Mouse (Mus musculus): Measurements from ENCODE around the gene Ppp1r12b. TPM values are rescaled to one million over a fixed set of nuclear protein-coding genes. Genes with fewer than 3 reads are reported as not detected.

Ppp1r12b gene
- polyA plus RNA-seq, 1 experiment from 2014 or later: 5.4 TPM

GRCm38 (mm10) chr1:134712781-134713299 lies 242.9 kb downstream of the Ppp1r12b start:
- Histone ChIP-seq H3K4me2 (replicated peaks; ENCODE audit: low read depth, low read length) (no peak overlapping the region), H3K27ac (ENCODE audit: low read length) (no peak overlapping the region), H3K4me1 (ENCODE audit: insufficient read depth, low read length) (peaks cover 45% of the 10 kb centered on the region), H3K36me3 (ENCODE audit: insufficient read depth, low read length) (no peaks in the 10 kb centered on the region), H3K27me3 (ENCODE audit: insufficient read depth, low read length) (peaks cover 3% of the 10 kb centered on the region; the same call in 1 of the 2 replicates), H3K4me3 (ENCODE audit: low read length) (no peak overlapping the region), H3K9ac (replicated peaks; ENCODE audit: low read length) (no peak overlapping the region), H3K9me3 (ENCODE audit: low read length) (no peaks in the 10 kb centered on the region)
- WGBS: 80% methylated on average over 9 of the region's 9 CpGs
- no peak for ATAC-seq (ENCODE audit: low FRiP score, low TSS enrichment)

GRCm38 (mm10) chr1:134711653-134712052 lies 244.1 kb downstream of the Ppp1r12b start:
- H3K4me3 ChIP-seq (ENCODE audit: low read length): no peak overlapping the region
- H3K4me2 ChIP-seq (replicated peaks; ENCODE audit: low read depth, low read length): no peak overlapping the region
- H3K9ac ChIP-seq (replicated peaks; ENCODE audit: low read length): no peak overlapping the region
- H3K36me3 ChIP-seq (ENCODE audit: insufficient read depth, low read length): no peaks in the 10 kb centered on the region
- H3K27ac ChIP-seq (ENCODE audit: low read length): no peak overlapping the region
- H3K9me3 ChIP-seq (ENCODE audit: low read length): no peaks in the 10 kb centered on the region
- no peak for ATAC-seq (ENCODE audit: low FRiP score, low TSS enrichment)
- H3K27me3 ChIP-seq (ENCODE audit: insufficient read depth, low read length): peaks cover 3% of the 10 kb centered on the region; the same call in 1 of the 2 replicates
- WGBS: 59% methylated on average over 5 of the region's 5 CpGs
- H3K4me1 ChIP-seq (ENCODE audit: insufficient read depth, low read length): peaks cover 45% of the 10 kb centered on the region

- no peaks in the 10 kb centered on the region for H3K9me3 ChIP-seq (ENCODE audit: low read length)
- H3K27me3 ChIP-seq (ENCODE audit: insufficient read depth, low read length): peaks cover 3% of the 10 kb centered on the region; the same call in 1 of the 2 replicates
- no peak for ATAC-seq (ENCODE audit: low FRiP score, low TSS enrichment)
- H3K4me2 ChIP-seq (replicated peaks; ENCODE audit: low read depth, low read length): no peak overlapping the region
- no peak overlapping the region for H3K4me3 ChIP-seq (ENCODE audit: low read length)
- peak overlapping the region; percentile 11; the same call in 1 of the 2 replicates for H3K27ac ChIP-seq (ENCODE audit: low read length)
- no peaks in the 10 kb centered on the region for H3K36me3 ChIP-seq (ENCODE audit: insufficient read depth, low read length)
- peaks cover 45% of the 10 kb centered on the region for H3K4me1 ChIP-seq (ENCODE audit: insufficient read depth, low read length)
- no peak overlapping the region for H3K9ac ChIP-seq (replicated peaks; ENCODE audit: low read length)
- WGBS: 53% methylated on average over 7 of the region's 7 CpGs
These were observed 244.7 kb downstream of the Ppp1r12b start for GRCm38 (mm10) chr1:134711061-134711460.

GRCm38 (mm10) chr1:134709411-134710306 lies 246.1 kb downstream of the Ppp1r12b start:
- Histone ChIP-seq H3K36me3 (ENCODE audit: insufficient read depth, low read length) (no peaks in the 10 kb centered on the region), H3K9me3 (ENCODE audit: low read length) (no peaks in the 10 kb centered on the region), H3K9ac (replicated peaks; ENCODE audit: low read length) (peak overlapping the region; percentile 71), H3K27ac (ENCODE audit: low read length) (peak overlapping the region; percentile 75), H3K27me3 (ENCODE audit: insufficient read depth, low read length) (peaks cover 3% of the 10 kb centered on the region; the same call in 1 of the 2 replicates), H3K4me3 (ENCODE audit: low read length) (peak overlapping the region; percentile 59), H3K4me1 (ENCODE audit: insufficient read depth, low read length) (peaks cover 38% of the 10 kb centered on the region), H3K4me2 (replicated peaks; ENCODE audit: low read depth, low read length) (peak overlapping the region; percentile 95)
- WGBS: 11% methylated on average over 26 of the region's 26 CpGs
- peak; percentile 36; the same call in 1 of the 2 replicates for ATAC-seq (ENCODE audit: low FRiP score, low TSS enrichment)

GRCm38 (mm10) chr1:134708801-134709385 lies 246.8 kb downstream of the Ppp1r12b start:
- ATAC-seq (ENCODE audit: low FRiP score, low TSS enrichment): peak; percentile 36
- Histone ChIP-seq H3K4me3 (ENCODE audit: low read length) (peak overlapping the region; percentile 59), H3K9me3 (ENCODE audit: low read length) (no peaks in the 10 kb centered on the region), H3K36me3 (ENCODE audit: insufficient read depth, low read length) (no peaks in the 10 kb centered on the region), H3K27me3 (ENCODE audit: insufficient read depth, low read length) (peaks cover 3% of the 10 kb centered on the region; the same call in 1 of the 2 replicates), H3K4me2 (replicated peaks; ENCODE audit: low read depth, low read length) (peak overlapping the region; percentile 95), H3K9ac (replicated peaks; ENCODE audit: low read length) (peak overlapping the region; percentile 71), H3K27ac (ENCODE audit: low read length) (peak overlapping the region; percentile 75), H3K4me1 (ENCODE audit: insufficient read depth, low read length) (peaks cover 31% of the 10 kb centered on the region)
- under 1% methylated on average over 46 of the region's 46 CpGs for WGBS

GRCm38 (mm10) chr1:134708274-134708673 lies 247.5 kb downstream of the Ppp1r12b start:
- Histone ChIP-seq H3K27ac (ENCODE audit: low read length) (no peak overlapping the region), H3K27me3 (ENCODE audit: insufficient read depth, low read length) (peaks cover 3% of the 10 kb centered on the region; the same call in 1 of the 2 replicates), H3K9me3 (ENCODE audit: low read length) (no peaks in the 10 kb centered on the region), H3K4me1 (ENCODE audit: insufficient read depth, low read length) (peaks cover 31% of the 10 kb centered on the region), H3K4me3 (ENCODE audit: low read length) (peak overlapping the region; percentile 59), H3K36me3 (ENCODE audit: insufficient read depth, low read length) (no peaks in the 10 kb centered on the region), H3K4me2 (replicated peaks; ENCODE audit: low read depth, low read length) (peak overlapping the region; percentile 95), H3K9ac (replicated peaks; ENCODE audit: low read length) (no peak overlapping the region)
- ATAC-seq (ENCODE audit: low FRiP score, low TSS enrichment): peak; percentile 13; the same call in 1 of the 2 replicates
- 11% methylated on average over 8 of the region's 8 CpGs for WGBS

- no peak for ATAC-seq (ENCODE audit: low FRiP score, low TSS enrichment)
- no peak overlapping the region for H3K27ac ChIP-seq (ENCODE audit: low read length)
- H3K9ac ChIP-seq (replicated peaks; ENCODE audit: low read length): no peak overlapping the region
- no peaks in the 10 kb centered on the region for H3K36me3 ChIP-seq (ENCODE audit: insufficient read depth, low read length)
- 78% methylated on average over 3 of the region's 3 CpGs for whole genome bisulfite sequencing
- H3K9me3 ChIP-seq (ENCODE audit: low read length): no peaks in the 10 kb centered on the region
- peaks cover 3% of the 10 kb centered on the region; the same call in 1 of the 2 replicates for H3K27me3 ChIP-seq (ENCODE audit: insufficient read depth, low read length)
- no peak overlapping the region for H3K4me3 ChIP-seq (ENCODE audit: low read length)
- H3K4me1 ChIP-seq (ENCODE audit: insufficient read depth, low read length): peaks cover 29% of the 10 kb centered on the region
- no peak overlapping the region for H3K4me2 ChIP-seq (replicated peaks; ENCODE audit: low read depth, low read length)
These were observed 248.2 kb downstream of the Ppp1r12b start for GRCm38 (mm10) chr1:134707516-134707915.

GRCm38 (mm10) chr1:134706549-134706948 lies 249.2 kb downstream of the Ppp1r12b start:
- Histone ChIP-seq H3K27me3 (ENCODE audit: insufficient read depth, low read length) (peaks cover 3% of the 10 kb centered on the region; the same call in 1 of the 2 replicates), H3K27ac (ENCODE audit: low read length) (no peak overlapping the region), H3K4me1 (ENCODE audit: insufficient read depth, low read length) (peaks cover 27% of the 10 kb centered on the region), H3K4me3 (ENCODE audit: low read length) (no peak overlapping the region), H3K4me2 (replicated peaks; ENCODE audit: low read depth, low read length) (no peak overlapping the region), H3K9me3 (ENCODE audit: low read length) (no peaks in the 10 kb centered on the region), H3K9ac (replicated peaks; ENCODE audit: low read length) (no peak overlapping the region), H3K36me3 (ENCODE audit: insufficient read depth, low read length) (no peaks in the 10 kb centered on the region)
- no peak for ATAC-seq (ENCODE audit: low FRiP score, low TSS enrichment)
- 69% methylated on average over 2 of the region's 2 CpGs for WGBS
